Mouse (Mus musculus): ENCODE results near the gene Grm5.

Gene Grm5

DNA sequence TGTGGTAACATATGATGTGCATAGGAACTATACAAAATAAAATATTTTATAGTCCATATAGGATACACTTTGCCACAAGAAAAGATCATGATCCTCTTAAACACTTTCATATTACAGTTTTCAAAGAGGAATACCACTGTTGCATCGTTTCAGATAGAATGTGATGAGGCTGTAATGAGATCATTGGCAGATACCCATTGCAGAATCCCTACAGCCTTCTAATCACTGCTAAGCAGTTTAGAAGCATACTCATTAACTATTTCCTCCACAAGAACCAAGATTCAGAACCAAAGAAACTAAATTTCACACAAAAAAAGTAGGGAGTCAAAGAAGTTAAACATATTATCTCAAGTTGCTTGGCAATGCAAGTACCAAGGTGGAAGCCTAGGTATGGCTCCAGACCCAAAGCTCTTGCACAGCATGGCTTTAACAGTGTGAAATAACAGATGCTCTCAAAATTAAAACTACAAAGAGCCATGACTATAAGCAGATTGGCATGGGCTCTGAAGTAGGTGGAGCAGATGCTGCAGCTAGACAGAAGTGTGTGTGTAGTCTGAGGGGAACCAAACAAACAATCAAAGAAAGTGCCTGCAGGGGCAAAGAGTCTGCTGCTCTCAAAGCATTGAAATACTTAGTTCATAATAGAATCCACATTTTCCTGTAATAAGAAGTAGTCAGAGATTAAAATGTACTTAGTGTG is 575.7 kb downstream of the Grm5 start:
- DNase-seq (ENCODE audit: low spot score in 2 of 2), result no peak

DNA sequence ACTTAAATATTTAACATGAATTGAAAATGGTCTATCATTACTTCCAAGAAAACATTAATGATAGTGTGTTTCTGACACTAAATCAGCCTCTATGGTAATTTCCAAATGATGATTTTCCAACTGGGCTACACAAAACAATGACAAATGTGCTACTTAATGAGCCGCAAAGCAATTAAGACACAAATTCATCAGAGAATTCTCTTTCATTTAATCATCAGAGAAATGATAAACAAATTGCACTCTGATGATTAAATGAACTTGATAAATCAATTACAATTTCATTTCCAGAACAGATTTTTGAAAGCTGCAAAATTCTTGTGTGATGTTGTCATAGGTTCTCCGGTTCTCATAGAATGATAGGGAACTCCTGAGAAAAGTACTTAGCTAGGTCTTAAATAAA is 577.6 kb downstream of the Grm5 start:
- DNase-seq (ENCODE audit: low spot score in 2 of 2), result no peak

All from urinary bladder, postnatal 36 days (tissue).